Mouse (Mus musculus) left cerebral cortex, postnatal 25 days (tissue): ENCODE measurements at regions not wholly inside any gene's neighbourhood (a gene's known extent, or its start where the extent isn't known, plus 50 kb on each side); places are given as distances from the start of the nearest gene placed in this dataset.
A peak's percentile ranks its signal among the peaks of the same experiment; 100 is the strongest.

Source experiments
- DNase-seq, 2 experiments: peaks; one replicate each; pipeline ENCODE4 v3.0.0; 2022; ENCODE audit warnings: low spot score in 2 of 2, mixed read lengths in 1 of 2
- intact Hi-C: fragments of 180-260 bp; cut with DNase I; formaldehyde crosslinking; loops from one replicate; pipeline ENCODE4 v1.15.1; 2025

DNA sequence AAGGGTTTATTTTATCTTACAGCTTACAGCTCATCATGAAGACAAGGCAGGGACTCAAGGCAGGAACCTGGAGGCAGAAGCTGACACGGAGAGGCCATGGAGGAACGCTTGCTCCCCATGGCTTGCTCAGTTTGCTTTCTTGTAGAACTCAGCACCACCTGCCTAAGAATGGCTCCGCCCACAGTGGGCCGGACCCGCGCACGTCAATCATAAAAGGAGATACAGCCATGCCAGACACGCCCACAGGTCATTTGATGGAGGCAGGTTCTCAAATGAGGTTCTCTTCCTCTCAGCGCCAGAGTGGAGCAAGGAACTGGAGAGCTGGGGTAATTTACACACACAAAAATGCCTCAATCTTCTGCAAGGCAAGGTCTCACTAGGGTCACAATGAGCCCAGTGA is 78.0 kb upstream of the 1700021F07Rik start:
- intact Hi-C loops = no loop called here
- no peak for DNase-seq

DNA sequence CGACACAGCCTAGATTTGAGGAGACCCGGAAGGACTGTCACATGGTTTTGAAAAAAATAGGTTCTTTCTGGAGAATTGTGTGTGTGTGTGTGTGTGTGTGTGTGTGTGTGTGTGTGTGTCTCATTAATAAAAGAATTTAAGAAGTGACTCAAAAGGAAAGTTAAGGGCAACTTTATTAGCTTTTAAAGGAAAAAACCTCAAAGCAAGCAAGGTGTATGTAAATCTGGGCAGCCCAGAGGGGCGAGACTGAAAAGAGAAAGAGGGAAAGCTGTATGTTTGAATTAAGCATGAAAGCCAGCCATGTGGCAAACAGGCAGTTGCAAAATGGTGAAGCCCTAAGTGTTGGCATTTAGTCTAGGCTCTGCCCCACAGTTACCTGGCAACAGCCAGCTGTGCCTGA is 77.3 kb upstream of the 1700021F07Rik start:
- intact Hi-C loops = no loop called here
- DNase-seq = no peak

DNA sequence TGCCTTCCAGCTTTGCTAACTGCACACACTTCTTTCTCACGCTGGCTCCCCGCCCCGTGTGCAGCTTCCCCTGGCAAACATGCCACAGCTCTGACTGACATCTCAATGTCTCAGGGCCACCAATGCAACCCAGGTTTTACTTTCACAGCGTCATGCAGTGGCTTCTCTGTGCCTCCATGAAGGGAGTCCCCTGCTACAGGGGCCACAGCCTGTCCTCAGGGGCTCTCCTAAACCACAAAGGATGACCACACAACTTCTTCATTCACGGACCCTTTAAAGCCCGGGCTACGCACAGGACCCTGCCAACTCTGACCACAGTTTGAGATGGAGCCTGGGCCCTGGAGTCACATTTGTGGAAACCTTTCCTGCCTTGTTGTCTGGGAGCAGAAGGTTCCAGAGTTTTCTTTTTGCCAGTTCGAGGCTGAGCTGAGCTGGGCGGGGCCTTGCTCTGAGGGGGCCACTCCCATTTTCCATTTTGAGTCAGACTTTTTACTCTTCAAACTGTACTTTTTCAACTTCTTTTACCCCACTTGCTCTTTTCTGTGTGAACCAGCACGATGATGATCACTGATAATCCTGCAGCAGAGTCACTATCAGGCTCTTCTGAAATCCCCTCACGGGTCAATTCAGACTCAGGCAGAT is 73.7 kb upstream of the 1700021F07Rik start:
- intact Hi-C loops = no loop called here
- DNase-seq = no peak

DNA sequence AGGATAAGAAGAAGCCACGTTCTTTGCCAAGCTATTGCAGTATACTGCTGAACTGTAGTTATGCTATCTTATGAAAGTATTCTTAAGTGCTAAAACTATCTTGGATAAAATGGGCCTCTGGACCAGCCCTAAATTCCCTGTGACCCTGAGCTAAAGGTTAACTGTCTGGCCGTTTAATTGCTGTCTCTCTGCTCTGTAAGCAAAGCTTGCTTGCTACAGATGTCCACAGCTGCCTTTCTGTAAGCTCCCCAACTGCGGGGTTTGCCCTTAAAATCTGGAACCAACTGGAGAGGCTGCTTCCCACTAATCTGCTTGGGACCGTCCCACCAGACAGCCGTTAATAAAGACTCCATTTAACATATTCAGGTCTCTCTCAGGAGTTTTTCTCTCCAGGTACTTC is 73.2 kb upstream of the 1700021F07Rik start:
- intact Hi-C loops = no loop called here
- no peak for DNase-seq

DNA sequence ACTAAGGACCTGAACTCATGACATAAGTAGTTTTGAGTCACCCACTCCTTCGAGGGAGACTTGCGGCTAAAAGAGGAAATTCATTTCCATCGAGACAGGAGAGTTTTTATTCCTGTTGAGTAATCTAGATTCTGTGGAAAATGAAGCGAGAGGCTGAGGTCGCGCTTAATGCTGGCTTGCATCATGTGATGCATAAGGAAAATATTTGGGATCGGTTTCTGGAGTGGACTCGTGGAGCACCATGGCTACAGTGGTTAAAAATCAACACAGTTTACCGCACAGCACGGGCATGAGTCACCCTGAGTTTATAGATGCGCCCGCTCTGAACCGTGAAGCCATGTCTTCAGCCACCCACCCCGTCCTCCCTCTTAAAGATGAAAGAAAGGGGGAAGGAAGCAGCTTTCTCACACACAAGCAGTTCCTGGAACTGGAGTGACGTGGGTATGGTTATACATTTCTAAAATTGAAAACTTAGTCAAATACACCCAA is 70.3 kb upstream of the 1700021F07Rik start:
- intact Hi-C loops = loop anchor here (2.0 to 5.0 kb wide), 3 partner anchors 100 to 175 kb away; partner anchors contain the start of gene Pmepa1
- peak in 1 of 2 experiments; percentile 48 for DNase-seq

DNA sequence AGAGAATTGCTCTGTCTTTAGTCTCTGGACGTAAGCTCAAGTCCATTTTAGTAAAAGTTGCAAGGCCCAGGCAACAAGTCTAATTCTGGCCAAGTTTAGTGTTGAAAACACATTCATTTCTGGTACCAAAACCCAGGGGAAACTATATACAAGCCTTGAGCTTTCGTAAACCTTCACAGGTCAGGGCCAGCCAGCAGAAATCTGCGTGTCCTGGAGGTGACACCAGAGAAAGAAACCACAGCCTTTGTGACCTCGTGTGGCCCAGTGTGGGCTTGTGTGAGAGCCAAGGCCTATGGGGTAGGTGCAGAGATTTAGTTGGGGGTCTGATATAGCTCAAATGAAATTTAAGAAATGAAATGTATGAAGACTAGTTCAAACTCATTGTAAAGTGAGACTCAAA is 69.6 kb upstream of the 1700021F07Rik start:
- DNase-seq = no peak
- intact Hi-C loops = loop anchor here (1.0 to 5.0 kb wide), 4 partner anchors 100 to 222 kb away; partner anchors contain the start of gene Pmepa1

DNA sequence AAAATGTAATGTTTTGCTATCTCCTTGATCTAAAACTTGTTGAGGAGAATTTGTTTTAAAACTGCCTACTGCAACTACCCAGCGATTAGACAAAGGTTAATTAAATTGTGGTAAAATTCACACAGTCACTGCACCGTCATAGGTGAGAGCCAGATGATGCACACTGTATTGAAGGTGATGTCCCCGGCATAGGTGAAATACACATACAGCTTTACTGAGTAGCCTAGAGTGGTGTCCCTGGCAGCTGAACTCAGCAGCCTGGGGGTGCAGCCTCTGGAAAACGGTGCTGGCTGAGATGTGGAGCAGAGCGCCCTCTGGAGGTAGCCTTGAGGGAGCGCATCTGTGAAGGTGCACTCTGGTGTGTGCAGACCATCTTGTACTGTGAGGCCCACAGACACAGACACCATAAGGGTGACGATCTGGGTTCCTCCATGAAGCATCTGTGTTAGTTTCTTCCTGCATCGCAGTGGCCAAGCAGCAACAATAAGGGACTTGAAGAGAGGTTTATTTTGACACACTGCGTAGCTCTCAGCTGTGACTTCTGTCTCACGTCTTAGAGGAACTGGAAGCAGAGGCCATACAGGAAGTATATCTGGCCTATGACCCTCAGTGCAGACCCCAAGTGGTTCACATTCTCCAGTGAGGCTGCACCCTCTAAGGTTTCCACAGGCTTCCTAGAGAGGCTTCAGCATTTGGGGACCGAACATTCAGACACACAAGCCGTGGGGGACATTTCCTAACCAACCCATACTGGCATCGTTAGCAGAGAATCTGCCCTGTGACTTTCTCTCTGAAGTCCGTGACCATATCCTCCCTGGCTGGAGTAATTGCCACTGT is 68.6 kb upstream of the 1700021F07Rik start:
- intact Hi-C loops = loop anchor here (1.0 to 5.0 kb wide), 4 partner anchors 101 to 223 kb away; partner anchors contain the start of gene Pmepa1
- DNase-seq = peak; percentile 35 to 44

DNA sequence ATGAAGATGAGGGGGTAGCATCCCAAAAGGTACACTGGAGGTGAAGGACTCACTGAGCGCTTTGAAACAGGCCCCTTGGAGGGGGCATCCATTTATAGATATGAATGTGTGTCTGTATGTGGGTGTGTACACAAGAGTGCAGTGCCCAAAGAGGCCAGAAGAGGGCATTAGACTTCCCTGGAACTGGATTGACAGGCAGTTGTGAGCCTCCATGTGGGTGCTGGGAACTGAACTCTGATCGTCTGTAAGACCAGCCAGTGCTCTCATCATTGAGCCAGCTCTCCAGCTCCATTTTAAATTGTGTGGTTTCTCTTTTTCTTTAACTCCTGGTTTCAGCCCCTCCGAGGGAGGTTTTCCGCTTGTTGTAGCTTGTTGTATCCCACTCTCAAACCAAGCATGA is 67.6 kb upstream of the 1700021F07Rik start:
- DNase-seq = no peak

DNA sequence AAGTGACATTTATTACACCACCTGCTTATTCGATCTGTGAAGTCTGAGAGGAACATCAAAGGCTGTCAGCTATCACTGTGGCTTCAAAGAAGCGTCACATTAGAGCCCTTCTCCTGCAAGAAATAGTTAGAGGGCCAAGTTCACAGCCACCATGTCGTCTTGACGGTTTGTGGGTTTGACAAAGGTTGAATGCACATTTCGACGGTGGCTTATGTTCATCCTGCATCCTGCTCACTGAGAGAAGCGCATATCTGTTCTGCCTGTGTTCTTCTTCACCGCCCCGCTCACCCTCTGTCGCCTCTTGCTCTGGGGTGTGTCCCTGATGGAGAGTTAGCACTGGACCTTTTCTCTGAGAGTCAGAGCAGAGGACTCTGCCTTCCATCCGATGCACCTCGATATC is 67.2 kb upstream of the 1700021F07Rik start:
- intact Hi-C loops = no loop called here
- DNase-seq = no peak

More for the DNA sequence above, 67.6 kb upstream of the 1700021F07Rik start:
- intact Hi-C loops = loop anchor here (5.0 kb wide), 1 partner anchor 102 kb away; no protein-coding TSS in a partner anchor

DNA sequence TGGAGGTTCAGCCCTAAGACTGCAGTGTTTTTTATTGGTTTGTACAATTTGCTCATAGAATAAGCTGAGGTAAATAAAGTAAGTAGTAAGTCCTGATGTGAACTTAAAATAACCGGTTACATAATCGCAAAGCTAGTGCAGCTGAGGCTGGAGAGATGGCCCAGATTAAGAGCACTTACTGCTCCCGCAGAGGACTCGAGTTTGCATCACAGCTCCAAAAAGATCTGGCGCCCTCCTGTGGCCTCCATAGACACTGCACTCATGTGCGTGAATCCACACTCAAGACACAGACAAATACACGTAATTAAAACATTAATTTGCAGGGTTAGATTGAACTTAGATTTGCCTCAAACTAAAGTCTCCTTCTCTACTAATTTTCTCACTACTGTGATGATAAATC is 66.3 kb upstream of the 1700021F07Rik start:
- DNase-seq = no peak
- intact Hi-C loops = no loop called here

DNA sequence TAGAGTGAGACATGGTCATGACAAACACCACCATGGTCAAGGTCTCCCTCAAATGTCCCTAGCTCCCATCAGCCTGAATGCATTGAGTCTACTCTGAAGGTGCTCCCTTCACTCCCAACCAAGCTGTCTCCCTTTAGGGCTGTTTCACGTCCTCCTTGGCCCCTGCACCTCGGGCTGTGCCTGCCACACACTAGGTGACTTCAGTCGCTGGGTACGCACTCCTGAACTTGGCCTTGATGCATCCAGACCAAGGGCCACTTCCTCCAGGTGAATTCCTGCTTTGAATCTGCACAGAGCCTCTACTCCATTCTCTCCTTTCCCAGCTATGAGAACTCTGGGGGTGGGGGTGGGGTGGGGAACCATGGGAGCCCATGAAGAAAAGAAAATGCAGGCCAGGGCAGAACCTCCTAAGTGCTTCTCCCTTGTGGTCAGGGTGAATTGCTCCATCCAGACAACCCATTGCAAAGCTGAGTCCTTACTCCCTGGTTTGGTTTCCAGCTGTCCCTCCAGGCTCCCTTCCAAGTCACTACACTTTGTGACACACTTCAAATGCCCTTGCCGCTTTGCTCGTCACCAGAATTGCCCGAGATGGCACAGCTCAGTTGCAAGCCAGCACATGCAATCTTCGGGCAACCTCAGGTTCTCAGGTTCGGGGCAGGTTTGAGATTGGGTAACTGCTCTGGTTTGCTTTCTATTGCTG is 65.3 kb upstream of the 1700021F07Rik start:
- intact Hi-C loops = no loop called here
- no peak for DNase-seq

DNA sequence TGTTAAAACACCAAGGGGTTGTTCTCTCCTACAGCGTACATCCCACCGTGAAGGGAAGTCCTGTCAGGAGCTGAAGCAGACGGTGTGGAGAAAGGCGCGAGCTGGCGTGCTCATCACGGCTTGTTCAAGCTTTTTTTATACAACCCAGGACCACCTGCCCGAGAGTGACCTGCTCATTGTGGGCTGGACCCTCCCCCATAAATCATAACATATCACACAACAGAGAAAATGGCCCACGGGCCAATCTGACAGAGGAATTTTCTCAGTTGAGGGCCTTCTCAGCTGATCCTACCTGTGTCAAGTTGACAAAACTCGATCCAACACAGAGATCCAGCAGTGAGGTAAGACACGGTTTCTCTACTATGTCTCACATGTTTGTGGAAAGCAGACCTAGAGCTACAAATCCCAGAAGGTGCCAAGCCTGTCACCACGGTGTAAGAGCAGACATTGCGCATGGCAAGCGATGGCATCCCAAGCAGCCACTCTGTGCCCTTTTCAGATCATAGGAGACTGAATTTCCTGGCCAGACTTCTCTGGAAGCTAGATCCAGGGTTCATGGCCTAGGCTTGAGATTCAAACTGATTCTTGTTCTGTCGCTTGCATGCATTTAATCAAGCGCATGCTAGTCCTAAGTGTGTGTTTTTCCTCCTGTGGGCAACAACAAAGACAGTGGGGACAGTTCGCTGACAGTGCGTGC is 64.6 kb upstream of the 1700021F07Rik start:
- intact Hi-C loops = no loop called here
- no peak for DNase-seq

DNA sequence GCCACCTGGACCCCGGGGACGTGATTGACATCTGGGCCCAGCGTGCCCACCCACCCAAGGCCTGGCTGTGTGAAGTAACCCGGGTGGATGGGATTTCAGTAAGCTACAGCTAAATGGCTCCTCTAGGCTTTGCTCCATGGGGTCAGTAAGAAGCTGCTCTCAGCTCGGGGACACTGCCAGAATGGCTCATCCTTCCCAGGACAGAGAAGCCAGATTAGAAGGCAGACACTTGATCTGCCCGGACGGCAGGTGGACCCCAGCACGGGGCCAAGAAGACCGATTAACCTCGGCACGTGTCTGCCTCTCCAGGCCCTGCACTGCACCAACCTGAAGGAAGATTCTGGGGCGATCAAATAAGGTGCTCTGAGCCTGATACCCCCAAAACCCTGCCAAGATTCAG is 63.5 kb upstream of the 1700021F07Rik start:
- DNase-seq = no peak
- intact Hi-C loops = no loop called here

DNA sequence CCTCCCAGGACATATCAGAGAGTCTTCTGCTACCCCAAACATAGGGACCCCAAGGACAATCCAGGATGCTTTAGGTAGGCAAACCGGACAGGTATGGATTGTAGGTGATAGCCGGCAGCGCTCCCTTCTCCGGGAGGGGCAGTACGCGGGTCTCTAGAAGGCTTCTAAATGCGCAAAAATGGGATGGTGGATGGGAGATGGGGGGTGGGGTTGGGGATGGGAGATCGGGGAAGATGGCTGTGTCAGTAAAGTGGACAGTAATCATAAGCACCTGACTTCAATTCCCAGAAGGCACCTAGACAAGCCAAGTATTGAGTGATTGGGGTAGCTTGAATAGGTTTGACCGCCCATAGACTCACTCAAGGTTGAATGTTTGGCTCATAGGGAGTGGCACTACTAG is 59.1 kb upstream of the 1700021F07Rik start:
- no peak for DNase-seq
- intact Hi-C loops = no loop called here

DNA sequence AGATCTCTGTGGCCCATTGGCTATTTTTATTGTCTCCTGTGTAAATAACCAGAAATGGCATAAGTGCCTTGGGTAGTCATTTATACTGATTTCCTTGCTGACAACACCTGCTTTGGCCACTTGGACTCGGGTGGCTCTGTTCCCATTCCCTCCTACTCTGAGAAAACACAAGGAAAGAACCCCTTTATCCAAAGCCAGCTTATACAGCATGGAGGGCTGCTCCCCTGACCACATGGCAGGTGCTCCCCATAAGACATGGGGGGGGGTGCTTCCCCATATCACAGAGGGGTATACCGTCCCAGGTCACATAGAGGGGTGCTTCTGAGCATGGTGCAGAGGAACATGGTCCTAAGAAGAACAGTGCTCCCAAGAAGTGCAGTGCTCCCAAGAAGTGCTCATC is 57.8 kb upstream of the 1700021F07Rik start:
- intact Hi-C loops = no loop called here

DNA sequence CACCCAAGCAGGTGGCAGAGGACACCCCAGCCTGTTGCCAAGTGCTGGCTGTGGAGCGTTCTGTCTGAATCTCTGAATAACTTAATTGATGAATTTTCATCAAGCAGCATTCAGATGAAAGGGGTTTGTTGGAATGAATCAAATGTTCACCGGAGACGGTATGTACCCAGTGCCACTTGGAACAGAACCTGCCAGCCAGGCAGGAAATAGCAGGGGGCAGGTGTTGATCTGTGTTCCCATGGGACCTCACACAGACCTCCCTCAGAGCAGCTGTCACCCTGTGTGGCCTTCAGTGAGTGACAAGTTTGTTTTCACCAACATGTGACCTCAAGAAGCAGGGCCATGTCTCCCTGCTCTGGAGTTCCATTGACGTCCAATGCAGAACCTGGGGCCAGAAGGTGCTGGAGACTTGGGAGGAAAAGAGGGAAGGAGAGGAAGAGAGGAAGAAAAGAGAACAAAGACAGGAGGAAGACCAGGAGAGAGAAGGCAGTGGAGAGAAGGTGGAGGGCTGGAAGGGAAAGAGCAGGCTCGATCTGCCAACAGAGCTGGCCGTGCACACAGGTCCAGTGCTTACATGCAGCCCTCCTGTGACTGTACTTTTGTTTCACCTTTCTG is 57.3 kb upstream of the 1700021F07Rik start:
- DNase-seq = peak; percentile 4 to 19
- intact Hi-C loops = no loop called here

More for the DNA sequence above, 57.8 kb upstream of the 1700021F07Rik start:
- DNase-seq = no peak

DNA sequence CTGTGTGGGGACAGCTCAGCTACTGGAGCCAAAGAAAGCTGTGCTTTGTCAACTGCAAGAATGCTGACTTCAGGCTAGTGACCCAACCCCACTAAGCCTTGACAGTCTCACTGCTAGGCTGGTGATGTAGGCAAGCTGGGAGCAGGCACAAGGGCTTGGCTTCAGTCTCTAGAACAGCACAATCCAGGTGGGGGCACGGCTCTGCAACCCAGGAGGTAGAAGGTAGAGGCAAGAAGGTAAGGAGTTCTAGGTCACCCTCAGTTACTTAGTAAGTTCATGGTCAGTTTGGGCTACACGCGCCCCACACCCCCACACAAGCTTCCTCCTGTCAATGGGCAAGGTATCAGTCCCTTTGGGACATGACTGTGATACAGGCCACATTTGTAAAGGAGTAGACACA is 54.2 kb upstream of the 1700021F07Rik start:
- intact Hi-C loops = no loop called here
- DNase-seq = no peak

DNA sequence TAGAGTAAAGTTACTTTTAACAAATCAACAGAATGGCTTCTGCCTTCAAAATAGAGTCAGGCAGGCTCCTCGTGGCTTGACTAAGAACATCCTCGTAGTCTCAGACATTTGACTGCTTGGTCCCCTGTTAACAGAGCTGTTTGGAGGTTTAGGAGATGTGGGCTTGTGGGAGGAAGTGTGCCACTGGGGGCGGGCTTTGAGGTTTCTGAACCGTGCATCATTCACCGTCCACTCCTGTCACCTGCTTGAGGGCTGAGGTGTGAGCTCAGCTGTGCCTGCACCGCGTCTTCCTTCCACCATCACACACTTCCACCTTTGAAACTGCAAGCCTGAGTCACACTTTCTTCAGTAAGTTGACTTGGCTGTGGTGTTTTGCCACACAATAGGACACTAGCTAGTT is 52.6 kb upstream of the 1700021F07Rik start:
- intact Hi-C loops = no loop called here
- DNase-seq = no peak
